Mouse (Mus musculus): Measurements from ENCODE around the gene Snx1. TPM values are rescaled to one million over a fixed set of nuclear protein-coding genes. Genes with fewer than 3 reads are reported as not detected.

Gene Snx1
- polyA plus RNA-seq, 1 experiment from 2014 or later = 64.8 TPM

- H3K9ac ChIP-seq = no peak overlapping the region
- no peaks in the 10 kb centered on the region for H3K9me3 ChIP-seq (replicated peaks)
- 48% methylated on average over 3 of the region's 3 CpGs for WGBS (ENCODE audit: insufficient replicate concordance)
- H3K27me3 ChIP-seq = no peaks in the 10 kb centered on the region
- peaks cover 41% of the 10 kb centered on the region for H3K36me3 ChIP-seq (replicated peaks)
- no peak overlapping the region for H3K4me2 ChIP-seq
- peaks cover 34% of the 10 kb centered on the region for H3K4me1 ChIP-seq (replicated peaks)
- no peak overlapping the region for H3K27ac ChIP-seq (replicated peaks)
- no peak overlapping the region for H3K4me3 ChIP-seq (replicated peaks)
- ATAC-seq (ENCODE audit: insufficient read depth) = no peak
Observed at GRCm38 (mm10) chr9:66114341-66114740, 12.0 kb downstream of the Snx1 start.

- H3K36me3 ChIP-seq (replicated peaks) = peaks cover 59% of the 10 kb centered on the region
- 79% methylated on average over 8 of the region's 8 CpGs for WGBS (ENCODE audit: insufficient replicate concordance)
- no peak overlapping the region for H3K4me2 ChIP-seq
- H3K27ac ChIP-seq (replicated peaks) = no peak overlapping the region
- peaks cover 8% of the 10 kb centered on the region; the same call in 1 of the 2 replicates for H3K4me1 ChIP-seq (replicated peaks)
- H3K9ac ChIP-seq = no peak overlapping the region
- no peak overlapping the region for H3K4me3 ChIP-seq (replicated peaks)
- no peaks in the 10 kb centered on the region for H3K9me3 ChIP-seq (replicated peaks)
- H3K27me3 ChIP-seq = no peaks in the 10 kb centered on the region
- ATAC-seq (ENCODE audit: insufficient read depth) = no peak
Observed at GRCm38 (mm10) chr9:66110611-66111379, 15.6 kb downstream of the Snx1 start.

GRCm38 (mm10) chr9:66110126-66110525 lies 16.3 kb downstream of the Snx1 start:
- Histone ChIP-seq H3K4me3 (replicated peaks) (no peak overlapping the region), H3K4me2 (no peak overlapping the region), H3K27me3 (no peaks in the 10 kb centered on the region), H3K36me3 (replicated peaks) (peaks cover 60% of the 10 kb centered on the region), H3K4me1 (replicated peaks) (peaks cover 8% of the 10 kb centered on the region; the same call in 1 of the 2 replicates), H3K9ac (no peak overlapping the region), H3K27ac (replicated peaks) (no peak overlapping the region; the same call in 1 of the 2 replicates), H3K9me3 (replicated peaks) (no peaks in the 10 kb centered on the region)
- 41% methylated on average over 8 of the region's 8 CpGs for WGBS (ENCODE audit: insufficient replicate concordance)
- ATAC-seq (ENCODE audit: insufficient read depth) = no peak

GRCm38 (mm10) chr9:66109574-66109973 lies 16.8 kb downstream of the Snx1 start:
- ATAC-seq (ENCODE audit: insufficient read depth) = no peak
- 77% methylated on average over 1 of the region's 1 CpGs for WGBS (ENCODE audit: insufficient replicate concordance)
- H3K27ac ChIP-seq (replicated peaks) = no peak overlapping the region
- peaks cover 64% of the 10 kb centered on the region for H3K36me3 ChIP-seq (replicated peaks)
- no peaks in the 10 kb centered on the region for H3K27me3 ChIP-seq
- H3K9ac ChIP-seq = no peak overlapping the region
- H3K4me3 ChIP-seq (replicated peaks) = no peak overlapping the region
- H3K4me1 ChIP-seq (replicated peaks) = peaks cover 11% of the 10 kb centered on the region
- H3K4me2 ChIP-seq = no peak overlapping the region
- H3K9me3 ChIP-seq (replicated peaks) = no peaks in the 10 kb centered on the region

GRCm38 (mm10) chr9:66105168-66105567 lies 21.2 kb downstream of the Snx1 start:
- Histone ChIP-seq H3K9me3 (replicated peaks) (no peaks in the 10 kb centered on the region), H3K4me3 (replicated peaks) (no peak overlapping the region), H3K36me3 (replicated peaks) (peaks cover 91% of the 10 kb centered on the region), H3K9ac (no peak overlapping the region), H3K27ac (replicated peaks) (0 out of 2 replicates have a peak overlapping the region, but pooled peaks have one; percentile 11), H3K27me3 (no peaks in the 10 kb centered on the region), H3K4me1 (replicated peaks) (peaks cover 7% of the 10 kb centered on the region), H3K4me2 (no peak overlapping the region)
- 85% methylated on average over 8 of the region's 8 CpGs for WGBS (ENCODE audit: insufficient replicate concordance)
- ATAC-seq (ENCODE audit: insufficient read depth) = no peak

- H3K27me3 ChIP-seq = no peaks in the 10 kb centered on the region
- peaks cover 7% of the 10 kb centered on the region for H3K4me1 ChIP-seq (replicated peaks)
- no peak for ATAC-seq (ENCODE audit: insufficient read depth)
- H3K4me2 ChIP-seq = no peak overlapping the region
- H3K9ac ChIP-seq = no peak overlapping the region
- H3K4me3 ChIP-seq (replicated peaks) = no peak overlapping the region
- 85% methylated on average over 4 of the region's 4 CpGs for WGBS (ENCODE audit: insufficient replicate concordance)
- H3K27ac ChIP-seq (replicated peaks) = 0 out of 2 replicates have a peak overlapping the region, but pooled peaks have one; percentile 11
- peaks cover 96% of the 10 kb centered on the region for H3K36me3 ChIP-seq (replicated peaks)
- H3K9me3 ChIP-seq (replicated peaks) = no peaks in the 10 kb centered on the region
Observed at GRCm38 (mm10) chr9:66104601-66105000, 21.8 kb downstream of the Snx1 start.

- no peak overlapping the region for H3K27ac ChIP-seq (replicated peaks)
- H3K4me1 ChIP-seq (replicated peaks) = peaks cover 7% of the 10 kb centered on the region
- H3K9ac ChIP-seq = no peak overlapping the region
- WGBS (ENCODE audit: insufficient replicate concordance) = 80% methylated on average over 6 of the region's 6 CpGs
- H3K4me3 ChIP-seq (replicated peaks) = no peak overlapping the region
- no peak for ATAC-seq (ENCODE audit: insufficient read depth)
- H3K36me3 ChIP-seq (replicated peaks) = peaks cover 96% of the 10 kb centered on the region
- H3K9me3 ChIP-seq (replicated peaks) = no peaks in the 10 kb centered on the region
- no peaks in the 10 kb centered on the region for H3K27me3 ChIP-seq
- no peak overlapping the region for H3K4me2 ChIP-seq
Observed at GRCm38 (mm10) chr9:66102668-66103067, 23.7 kb downstream of the Snx1 start.

- Histone ChIP-seq H3K9ac (no peak overlapping the region), H3K4me2 (no peak overlapping the region), H3K27ac (replicated peaks) (no peak overlapping the region), H3K27me3 (no peaks in the 10 kb centered on the region), H3K36me3 (replicated peaks) (peaks cover 96% of the 10 kb centered on the region), H3K4me1 (replicated peaks) (peaks cover 7% of the 10 kb centered on the region), H3K9me3 (replicated peaks) (no peaks in the 10 kb centered on the region), H3K4me3 (replicated peaks) (no peak overlapping the region)
- ATAC-seq (ENCODE audit: insufficient read depth) = no peak
- 81% methylated on average over 8 of the region's 8 CpGs for WGBS (ENCODE audit: insufficient replicate concordance)
Observed at GRCm38 (mm10) chr9:66101577-66101976, 24.8 kb downstream of the Snx1 start.

GRCm38 (mm10) chr9:66092664-66093063 lies 33.7 kb downstream of the Snx1 start:
- WGBS (ENCODE audit: insufficient replicate concordance) = 78% methylated on average over 2 of the region's 2 CpGs
- no peaks in the 10 kb centered on the region for H3K27me3 ChIP-seq
- H3K9me3 ChIP-seq (replicated peaks) = no peaks in the 10 kb centered on the region
- H3K4me1 ChIP-seq (replicated peaks) = peaks cover 14% of the 10 kb centered on the region
- peaks cover 99% of the 10 kb centered on the region for H3K36me3 ChIP-seq (replicated peaks)
- no peak overlapping the region for H3K4me2 ChIP-seq
- no peak for ATAC-seq (ENCODE audit: insufficient read depth)
- H3K4me3 ChIP-seq (replicated peaks) = no peak overlapping the region
- no peak overlapping the region for H3K9ac ChIP-seq
- H3K27ac ChIP-seq (replicated peaks) = 0 out of 2 replicates have a peak overlapping the region, but pooled peaks have one; percentile 14

GRCm38 (mm10) chr9:66091327-66092231 lies 34.8 kb downstream of the Snx1 start:
- no peak for ATAC-seq (ENCODE audit: insufficient read depth)

More at GRCm38 (mm10) chr9:66091327-66092231, 34.8 kb downstream of the Snx1 start:
- Histone ChIP-seq H3K36me3 (replicated peaks) (peaks cover 99% of the 10 kb centered on the region), H3K4me1 (replicated peaks) (peaks cover 14% of the 10 kb centered on the region), H3K27ac (replicated peaks) (peak overlapping the region; percentile 26; the same call in 1 of the 2 replicates), H3K9ac (no peak overlapping the region), H3K9me3 (replicated peaks) (no peaks in the 10 kb centered on the region), H3K4me3 (replicated peaks) (no peak overlapping the region), H3K4me2 (no peak overlapping the region), H3K27me3 (no peaks in the 10 kb centered on the region)
- WGBS (ENCODE audit: insufficient replicate concordance) = 79% methylated on average over 6 of the region's 6 CpGs

Measured in liver, embryonic 15.5 days (tissue).